Mouse (Mus musculus): ENCODE measurements around the gene Vmn2r71. TPM values are rescaled to one million over a fixed set of nuclear protein-coding genes. Genes with fewer than 3 reads are reported as not detected.

The Vmn2r71 gene
- total RNA-seq (2021) = not detected
- long read RNA-seq, experiment 1 = 0 reads
- long read RNA-seq, experiment 2 = 0 reads

GRCm38 (mm10) chr7:85562787-85563186 is at the start of gene Vmn2r71:
TSS of gene Vmn2r71 (plus strand) at chr7:85563087.
- DNase-seq (ENCODE audit: low spot score in 2 of 2) = no peak

GRCm38 (mm10) chr7:85542108-85542507 is 20.8 kb upstream of the Vmn2r71 start:
- DNase-seq (ENCODE audit: low spot score in 2 of 2) = no peak

GRCm38 (mm10) chr7:85543118-85543517 is 19.8 kb upstream of the Vmn2r71 start:
- DNase-seq (ENCODE audit: low spot score in 2 of 2) = no peak

- no peak for DNase-seq (ENCODE audit: low spot score in 2 of 2)
Observed at GRCm38 (mm10) chr7:85569092-85569491, 6.2 kb downstream of the Vmn2r71 start, which contains the start of gene Vmn2r70. TSS of gene Vmn2r70 (minus strand) at chr7:85569192.

Other genes starting within 250 kb of the Vmn2r71 start
- gene Vmn2r69, start 147.2 kb upstream of the Vmn2r71 start, total RNA-seq (2021) = not detected
- gene Vmn2r70, start 6.1 kb downstream of the Vmn2r71 start, total RNA-seq (2021) = not detected
- gene Vmn2r72, start 192.0 kb downstream of the Vmn2r71 start, total RNA-seq (2021) = not detected